Comparison of ENCODE assay signal across 16 mouse cellular contexts in genomic region chr9:33887279-33887678, GRCm38 (mm10).
A peak's percentile ranks its signal among the peaks of the same experiment; 100 is the strongest.
DNase-seq lines count a peak whose midpoint lies in the region; ATAC-seq and TF ChIP-seq lines count a peak whose summit lies in the region.
"Had no signal": no experiment of that assay in that cellular context is flagged by ENCODE, and none has a peak within 500 bp of the region (broad histone marks: within the 10 kb centered on the region; RNA-seq: fewer than 3 reads in every experiment).

No protein-coding gene starts in this region.

- peak; percentile 7 for DNase-seq in lung, adult 2 months
- DNase-seq in lung, postnatal 0 days (ENCODE audit: low spot score): no peak
- DNase-seq in embryo, embryonic 11 days: peak; percentile 9
- DNase-seq in kidney, postnatal 0 days (ENCODE audit: low spot score): peak; percentile 16
- DNase-seq in thymus, postnatal 36 days: no peak
- DNase-seq in heart, postnatal 14 days: no peak
- DNase-seq: cerebellum, adult 9-10 months; gastrocnemius, postnatal 14 days; liver, embryonic 13.5 days; thymus, postnatal 14 days had no signal

- H3K27me3 ChIP-seq in lung, postnatal 0 days (replicated peaks; ENCODE audit: insufficient read depth, low read length): no peaks in the 10 kb centered on the region
- H3K27me3 ChIP-seq in kidney, postnatal 0 days (ENCODE audit: insufficient read depth, low read length): no peaks in the 10 kb centered on the region
- no peaks in the 10 kb centered on the region for H3K27me3 ChIP-seq in neural tube, embryonic 13.5 days
- H3K27me3 ChIP-seq: embryonic facial prominence, embryonic 13.5 days; forebrain, embryonic 15.5 days; liver, embryonic 13.5 days; megakaryocyte, embryonic 14.5 days; stomach, embryonic 15.5 days had no signal

- WGBS in lung, adult 2 months: 59% methylated on average over 2 of the region's 2 CpGs
- 72% methylated on average over 2 of the region's 2 CpGs for WGBS in lung, postnatal 0 days
- 19% methylated on average over 2 of the region's 2 CpGs for WGBS in kidney, postnatal 0 days
- 24% methylated on average over 2 of the region's 2 CpGs for WGBS in neural tube, embryonic 13.5 days

- ATAC-seq in lung, postnatal 0 days: no peak
- ATAC-seq in kidney, postnatal 0 days (replicated peaks; ENCODE audit: low FRiP score, low read depth): no peak; the same call in 1 of the 2 replicates
- peak; percentile 63 for ATAC-seq in neural tube, embryonic 13.5 days (ENCODE audit: low read depth)
- ATAC-seq: CD4-positive, CD25-positive, alpha-beta regulatory T cell, adult 4 months; forebrain, embryonic 15.5 days had no signal

- no peak for TF ChIP-seq POLR2A in lung, adult 2 months (IDR thresholded peaks at IDR 0.05; ENCODE audit: borderline replicate concordance, extremely low read depth, low read depth, low read length)

- no peak overlapping the region for H3K27ac ChIP-seq in lung, postnatal 0 days (ENCODE audit: low read length)
- no peak overlapping the region for H3K27ac ChIP-seq in kidney, postnatal 0 days
- no peak overlapping the region for H3K27ac ChIP-seq in neural tube, embryonic 13.5 days (replicated peaks)
- H3K27ac ChIP-seq: embryonic facial prominence, embryonic 13.5 days; forebrain, embryonic 15.5 days; liver, embryonic 13.5 days; stomach, embryonic 15.5 days had no signal

- H3K4me1 ChIP-seq in lung, adult 2 months (ENCODE audit: control insufficient read depth, insufficient read depth, low read length): no peaks in the 10 kb centered on the region
- no peaks in the 10 kb centered on the region for H3K4me1 ChIP-seq in lung, postnatal 0 days (ENCODE audit: insufficient read depth, low read depth, low read length)
- no peaks in the 10 kb centered on the region for H3K4me1 ChIP-seq in kidney, postnatal 0 days (replicated peaks; ENCODE audit: insufficient read depth, low read length)
- 0 out of 2 replicates have a peak, but pooled peaks cover 5% of the 10 kb centered on the region for H3K4me1 ChIP-seq in neural tube, embryonic 13.5 days (replicated peaks)
- H3K4me1 ChIP-seq: forebrain, embryonic 15.5 days; liver, embryonic 13.5 days; megakaryocyte, embryonic 14.5 days; stomach, embryonic 15.5 days had no signal

- intact Hi-C loops in heart, postnatal 14 days (cut with DNase I): no loop called here

- H3K4me3 ChIP-seq in lung, adult 2 months (replicated peaks; ENCODE audit: extremely low read depth, low read depth, low read length): no peak overlapping the region
- no peak overlapping the region for H3K4me3 ChIP-seq in lung, postnatal 0 days (ENCODE audit: low read depth, low read length)
- no peak overlapping the region for H3K4me3 ChIP-seq in kidney, postnatal 0 days (replicated peaks; ENCODE audit: low read depth, low read length)
- no peak overlapping the region for H3K4me3 ChIP-seq in neural tube, embryonic 13.5 days
- H3K4me3 ChIP-seq: embryonic facial prominence, embryonic 13.5 days; forebrain, embryonic 15.5 days; liver, embryonic 13.5 days; megakaryocyte, embryonic 14.5 days; stomach, embryonic 15.5 days had no signal

- H3K9ac ChIP-seq in lung, postnatal 0 days (replicated peaks; ENCODE audit: low read depth): no peak overlapping the region
- no peak overlapping the region for H3K9ac ChIP-seq in kidney, postnatal 0 days (ENCODE audit: low read depth, low read length)
- no peak overlapping the region for H3K9ac ChIP-seq in neural tube, embryonic 13.5 days
- H3K9ac ChIP-seq: embryonic facial prominence, embryonic 13.5 days; forebrain, embryonic 15.5 days; liver, embryonic 13.5 days; stomach, embryonic 15.5 days had no signal

- H3K36me3 ChIP-seq in lung, postnatal 0 days (ENCODE audit: insufficient read depth, low read length): no peaks in the 10 kb centered on the region
- H3K36me3 ChIP-seq in kidney, postnatal 0 days (ENCODE audit: insufficient read depth, low read length): no peaks in the 10 kb centered on the region
- no peaks in the 10 kb centered on the region for H3K36me3 ChIP-seq in neural tube, embryonic 13.5 days
- H3K36me3 ChIP-seq: embryonic facial prominence, embryonic 13.5 days; forebrain, embryonic 15.5 days; liver, embryonic 13.5 days; stomach, embryonic 15.5 days had no signal

- TF ChIP-seq EP300 in lung, postnatal 0 days (IDR thresholded peaks at IDR 0.05): no peak

- H3K9me3 ChIP-seq in lung, postnatal 0 days (ENCODE audit: low read length): no peaks in the 10 kb centered on the region
- no peaks in the 10 kb centered on the region for H3K9me3 ChIP-seq in kidney, postnatal 0 days (replicated peaks; ENCODE audit: low read length)
- no peaks in the 10 kb centered on the region for H3K9me3 ChIP-seq in neural tube, embryonic 13.5 days
- H3K9me3 ChIP-seq: embryonic facial prominence, embryonic 13.5 days; forebrain, embryonic 15.5 days; liver, embryonic 13.5 days; megakaryocyte, embryonic 14.5 days; stomach, embryonic 15.5 days had no signal

- no peak for TF ChIP-seq CTCF in lung, adult 2 months (IDR thresholded peaks at IDR 0.05; ENCODE audit: insufficient read depth, low read length)
- no peak for TF ChIP-seq CTCF in lung, postnatal 0 days (IDR thresholded peaks at IDR 0.05)
- no peak for TF ChIP-seq CTCF in kidney, postnatal 0 days (IDR thresholded peaks at IDR 0.05; ENCODE audit: low read depth)

- no peak overlapping the region for H3K4me2 ChIP-seq in lung, postnatal 0 days (replicated peaks; ENCODE audit: low read depth, low read length)
- no peak overlapping the region for H3K4me2 ChIP-seq in kidney, postnatal 0 days (ENCODE audit: low read length)
- H3K4me2 ChIP-seq in neural tube, embryonic 13.5 days: no peak overlapping the region
- H3K4me2 ChIP-seq: embryonic facial prominence, embryonic 13.5 days; forebrain, embryonic 15.5 days; liver, embryonic 13.5 days; stomach, embryonic 15.5 days had no signal

Comparison
In these comparisons a context has a peak if more than half of its experiments do, and no peak if none do; other contexts are left out.
1. DNase-seq: peak in lung, adult 2 months (single experiment), embryo, embryonic 11 days (single experiment) and kidney, postnatal 0 days (single experiment); none in lung, postnatal 0 days (single experiment), thymus, postnatal 36 days (0 of 2) and heart, postnatal 14 days (0 of 2).